Comparison of ENCODE assay signal across 20 mouse cellular contexts in the genomic region with DNA sequence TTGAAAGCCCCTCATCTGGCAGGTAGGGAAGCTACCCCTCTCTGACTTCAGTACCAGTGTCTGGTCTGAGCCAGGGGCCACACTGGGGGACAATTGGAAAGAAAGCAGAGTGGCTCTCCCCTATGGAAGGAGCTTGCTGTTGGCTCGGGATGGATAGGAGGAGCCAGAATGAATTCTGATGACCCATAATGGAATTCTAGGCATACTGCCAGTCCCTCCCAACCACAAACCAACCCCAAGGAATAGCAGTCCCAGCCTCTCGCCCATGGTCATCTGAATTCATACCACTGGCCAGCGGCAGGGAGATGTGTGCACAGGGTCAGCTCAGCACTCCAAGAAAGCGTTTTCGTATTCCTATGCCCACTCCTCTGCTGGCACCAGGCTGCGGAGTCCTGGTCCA.
"Had no signal": no experiment of that assay in that cellular context is flagged by ENCODE, and none has a peak within 500 bp of the region (broad histone marks: within the 10 kb centered on the region; RNA-seq: fewer than 3 reads in every experiment).

No protein-coding gene starts in this region.

- H3K9me3 ChIP-seq: limb, embryonic 10.5 days; limb, embryonic 13.5 days; liver, embryonic 15.5 days; midbrain, embryonic 10.5 days; midbrain, embryonic 13.5 days; neural tube, embryonic 12.5 days; neural tube, embryonic 15.5 days had no signal

- H3K4me2 ChIP-seq: limb, embryonic 13.5 days; liver, embryonic 12.5 days; liver, embryonic 15.5 days; midbrain, embryonic 13.5 days; neural tube, embryonic 12.5 days; neural tube, embryonic 15.5 days had no signal

- H3K27ac ChIP-seq: limb, embryonic 10.5 days; limb, embryonic 13.5 days; liver, embryonic 12.5 days; liver, embryonic 15.5 days; macrophage; midbrain, embryonic 10.5 days; midbrain, embryonic 13.5 days; neural tube, embryonic 12.5 days; neural tube, embryonic 15.5 days had no signal

- DNase-seq: kidney, adult 11 months; kidney, adult 8-10 months; kidney, postnatal 14 days; kidney, postnatal 4 days; layer of hippocampus, postnatal 36 days; liver; lung, adult 18-20 months; right cerebral cortex, postnatal 25 days; thymus, adult 18-20 months; thymus, postnatal 36 days had no signal

- H3K27me3 ChIP-seq: liver, embryonic 12.5 days; liver, embryonic 15.5 days; neural tube, embryonic 12.5 days; neural tube, embryonic 15.5 days had no signal

- H3K4me1 ChIP-seq: limb, embryonic 13.5 days; liver, embryonic 12.5 days; liver, embryonic 15.5 days had no signal

- H3K36me3 ChIP-seq: limb, embryonic 10.5 days; limb, embryonic 13.5 days; liver, embryonic 12.5 days; liver, embryonic 15.5 days; midbrain, embryonic 10.5 days; midbrain, embryonic 13.5 days; neural tube, embryonic 12.5 days; neural tube, embryonic 15.5 days had no signal

- H3K4me3 ChIP-seq: limb, embryonic 10.5 days; limb, embryonic 13.5 days; liver, embryonic 12.5 days; liver, embryonic 15.5 days; midbrain, embryonic 10.5 days; midbrain, embryonic 13.5 days; neural tube, embryonic 12.5 days; neural tube, embryonic 15.5 days had no signal

- H3K9ac ChIP-seq: limb, embryonic 13.5 days; liver, embryonic 12.5 days; liver, embryonic 15.5 days; midbrain, embryonic 13.5 days; neural tube, embryonic 12.5 days; neural tube, embryonic 15.5 days had no signal

- ATAC-seq: liver, embryonic 12.5 days; lung, postnatal 0 days; midbrain, embryonic 13.5 days had no signal
